Mouse (Mus musculus) olfactory bulb, adult 2 months (tissue): ENCODE data around the gene Slc28a3. TPM values are rescaled to one million over a fixed set of nuclear protein-coding genes. Genes with fewer than 3 reads are reported as not detected.

Experiments
- H3K27ac ChIP-seq: fragments of 200-500 bp; 2 replicates; pipeline ENCODE4 v1.5.1; 2012; ENCODE audit warnings: low read depth, low read length; ENCODE audit not compliant: insufficient read depth
- H3K4me1 ChIP-seq: fragments of 200-500 bp; 2 replicates; pipeline ENCODE4 v1.6.1; 2012; ENCODE audit warnings: low read length; ENCODE audit not compliant: control insufficient read depth, insufficient read depth
- H3K4me3 ChIP-seq: fragments of 200-500 bp; 2 replicates; pipeline ENCODE4 v1.5.1; 2012; ENCODE audit warnings: mild to moderate bottlenecking, low read depth, low read length, moderate library complexity; ENCODE audit not compliant: insufficient read depth
- CTCF ChIP-seq: fragments of 200-500 bp; IDR thresholded peaks from 2 replicates; pipeline ENCODE4 v1.5.1; 2012; ENCODE audit warnings: low read depth, mild to moderate bottlenecking, low read length, moderate library complexity; ENCODE audit not compliant: insufficient read depth
- POLR2A ChIP-seq: fragments of 200-500 bp; IDR thresholded peaks from 2 replicates; pipeline ENCODE4 v1.6.1; 2012; ENCODE audit warnings: mild to moderate bottlenecking, low read depth, low read length, moderate library complexity; ENCODE audit not compliant: insufficient read depth
- WGBS: fragments of 180-500 bp; shearing (Covaris S2); methylation state at CpG from one replicate; pipeline ENCODE4 v1.1.7; 2018; 5-methylcytosine and 5-hydroxymethylcytosine counted together
- polyA plus RNA-seq: library from polyadenylated mRNA; stranded (reverse); fragments of >200 nt; gene quantifications from 2 replicates; pipeline ENCODE4 v1.2.4, GENCODE M21; 2012; ENCODE audit warnings: low replicate concordance; ENCODE audit not compliant: missing spikeins, insufficient read depth, insufficient read length

Gene Slc28a3
- polyA plus RNA-seq, 1 experiment, result not detected

DNA sequence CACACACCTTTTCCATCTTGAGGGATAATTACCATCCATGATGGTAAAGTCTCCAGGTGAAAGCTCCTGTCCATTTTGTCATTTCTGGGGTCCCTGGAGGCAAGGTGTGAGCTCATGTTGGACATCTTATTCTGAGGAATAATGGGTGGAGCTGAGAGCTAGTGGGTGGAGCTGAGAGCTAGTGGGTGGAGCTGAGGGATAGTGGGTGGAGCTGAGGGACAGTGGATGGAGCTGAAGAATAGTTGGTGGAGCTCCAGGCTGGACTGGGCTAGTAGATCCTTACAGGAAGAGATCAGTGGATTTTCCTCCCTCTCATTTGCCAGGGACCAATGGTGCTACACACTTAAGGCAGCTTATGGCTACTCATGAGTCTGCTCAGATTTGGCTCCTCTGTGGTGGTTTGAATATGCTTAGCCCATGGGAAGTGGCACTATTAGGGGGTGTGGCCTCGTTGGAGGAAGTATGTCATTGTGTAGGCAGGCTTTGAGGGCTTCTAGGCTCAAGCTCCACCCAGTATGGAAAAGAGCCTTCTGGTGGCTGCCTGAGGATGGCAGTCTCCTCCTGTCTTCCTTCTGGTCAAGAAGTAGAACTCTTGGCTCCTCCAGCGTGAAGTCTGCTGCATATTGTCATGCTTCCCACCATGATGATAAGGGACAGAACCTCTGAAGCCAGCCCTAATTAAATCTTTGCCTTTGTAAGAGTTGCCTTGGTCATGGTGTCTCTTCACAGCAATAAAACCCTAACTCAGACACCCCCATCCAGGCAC lies 74.0 kb downstream of the Slc28a3 start:
- TF ChIP-seq POLR2A (no peak), CTCF (no peak)
- 79% methylated on average over 2 of the region's 2 CpGs for WGBS
- H3K4me1 ChIP-seq, result peaks cover 7% of the 10 kb centered on the region
- H3K27ac ChIP-seq, result no peak overlapping the region
- H3K4me3 ChIP-seq, result no peak overlapping the region

DNA sequence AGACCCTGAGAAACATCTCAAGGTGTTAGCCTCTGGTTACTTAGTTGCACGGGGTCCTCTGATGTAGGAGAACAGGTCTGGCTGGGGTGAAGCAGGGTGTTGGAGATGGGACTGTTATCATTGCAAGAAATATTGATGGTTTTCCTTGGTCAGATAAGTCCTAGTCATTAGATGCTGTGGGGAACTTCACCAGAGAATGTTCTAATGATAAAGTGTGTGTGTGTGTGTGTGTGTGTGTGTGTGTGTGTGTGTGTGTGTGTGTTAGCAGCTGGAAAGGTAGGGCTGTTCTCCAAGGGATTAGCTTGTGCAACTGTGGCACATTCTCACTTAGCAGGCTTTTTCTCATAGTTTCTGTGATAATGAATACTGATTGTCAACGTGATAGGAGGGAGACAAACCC lies 75.4 kb downstream of the Slc28a3 start:
- H3K27ac ChIP-seq, result no peak overlapping the region
- no peak overlapping the region for H3K4me3 ChIP-seq
- peaks cover 7% of the 10 kb centered on the region for H3K4me1 ChIP-seq
- TF ChIP-seq CTCF (no peak), POLR2A (no peak)
- 75% methylated on average over 2 of the region's 2 CpGs for WGBS

DNA sequence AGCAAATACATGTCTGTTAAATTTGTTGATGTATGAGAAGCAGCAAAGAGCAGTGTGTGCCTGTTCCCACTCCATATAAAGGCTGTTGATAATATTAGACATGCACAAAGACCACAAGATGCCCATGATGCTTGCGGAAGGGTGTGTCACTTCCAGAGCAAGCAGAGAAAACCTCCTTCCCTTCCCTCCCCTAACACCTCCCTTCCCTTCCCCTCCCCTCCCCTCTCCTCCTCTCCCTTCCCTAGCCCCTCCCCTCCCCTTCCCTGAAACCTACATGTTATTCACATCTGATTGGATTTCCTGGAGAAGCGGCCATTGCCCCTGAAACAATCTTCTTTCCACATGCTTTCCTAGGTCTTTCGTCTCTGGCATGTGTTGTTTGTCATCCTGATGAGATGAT lies 75.8 kb downstream of the Slc28a3 start:
- no peak for TF ChIP-seq CTCF
- no peak for TF ChIP-seq POLR2A
- WGBS, result 81% methylated on average over 3 of the region's 3 CpGs
- no peak overlapping the region for H3K4me3 ChIP-seq
- no peak overlapping the region for H3K27ac ChIP-seq
- peaks cover 7% of the 10 kb centered on the region for H3K4me1 ChIP-seq

DNA sequence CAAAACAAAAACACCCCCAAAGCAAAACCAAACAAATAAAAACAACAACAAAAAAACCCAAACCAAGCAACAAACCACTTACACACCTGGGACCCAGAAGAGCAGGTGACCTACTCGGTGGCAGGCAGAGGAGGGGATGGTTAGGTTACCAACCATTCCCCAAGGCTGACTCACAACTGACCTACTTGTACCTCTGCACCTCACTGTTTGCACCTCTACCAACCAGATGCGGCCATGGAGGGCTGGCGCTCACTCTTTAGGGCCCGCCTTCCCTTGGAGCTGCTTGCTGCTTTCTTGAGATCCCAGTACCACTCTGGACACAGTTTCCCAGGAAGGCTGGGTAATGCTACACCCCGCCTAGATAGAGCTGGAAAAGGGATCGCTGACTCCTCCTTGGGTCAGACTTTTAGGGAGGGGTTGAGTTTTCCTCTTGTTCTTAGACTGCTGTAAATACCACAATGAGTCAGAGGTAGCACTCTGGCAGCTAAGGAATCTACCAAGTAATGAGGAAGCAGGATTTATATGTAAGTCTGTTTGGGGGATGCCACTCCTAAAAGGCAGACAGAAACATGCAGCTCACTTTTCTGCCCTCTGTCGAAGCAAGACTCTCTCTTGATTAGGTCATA lies 76.3 kb downstream of the Slc28a3 start:
- WGBS, result 65% methylated on average over 7 of the region's 7 CpGs
- Histone ChIP-seq H3K4me3 (no peak overlapping the region), H3K27ac (no peak overlapping the region), H3K4me1 (peaks cover 7% of the 10 kb centered on the region)
- no peak for TF ChIP-seq POLR2A

DNA sequence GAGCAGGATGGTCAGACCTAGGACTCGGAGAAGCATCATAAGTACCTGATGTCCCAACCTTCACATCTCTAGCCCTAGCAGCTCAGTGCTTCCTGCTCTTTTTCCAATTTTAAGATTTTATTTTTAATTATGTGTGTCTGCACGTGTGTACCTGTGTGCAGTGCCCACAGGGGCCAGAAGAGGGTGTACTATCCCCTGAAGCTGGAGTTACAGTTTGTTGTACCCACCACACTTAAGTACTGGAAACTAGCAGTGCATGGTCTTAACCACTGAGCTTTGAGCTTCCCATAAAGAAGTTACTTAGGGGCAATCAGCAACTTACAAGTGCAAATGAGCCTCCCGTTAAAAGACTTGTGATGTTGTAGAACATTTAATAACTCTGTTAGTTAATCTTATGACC lies 86.1 kb downstream of the Slc28a3 start:
- 89% methylated on average over 3 of the region's 3 CpGs for WGBS
- Histone ChIP-seq H3K4me3 (no peak overlapping the region), H3K27ac (no peak overlapping the region), H3K4me1 (peaks cover 9% of the 10 kb centered on the region; the same call in 1 of the 2 replicates)
- TF ChIP-seq POLR2A, result no peak
- TF ChIP-seq CTCF, result no peak

DNA sequence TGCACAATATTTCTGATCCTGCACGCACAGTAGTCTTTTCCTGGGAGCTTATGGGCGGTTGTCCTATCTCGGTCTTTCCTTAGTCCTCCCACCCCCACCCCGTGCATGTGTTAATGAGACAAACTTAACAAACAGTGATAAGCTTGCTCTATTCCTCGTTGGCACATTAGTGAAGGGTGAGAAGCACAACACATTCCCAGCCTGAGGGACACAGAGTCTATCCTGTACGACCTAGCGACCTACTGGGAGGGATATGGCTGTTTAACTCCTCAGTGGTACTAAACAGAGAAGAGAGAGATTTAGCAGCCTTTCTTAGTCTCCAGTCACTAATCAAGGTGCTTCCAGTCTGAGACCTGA lies 86.9 kb downstream of the Slc28a3 start:
- 78% methylated on average over 7 of the region's 7 CpGs for WGBS
- TF ChIP-seq CTCF (no peak), POLR2A (no peak)
- H3K4me3 ChIP-seq, result no peak overlapping the region
- H3K27ac ChIP-seq, result no peak overlapping the region
- H3K4me1 ChIP-seq, result peaks cover 9% of the 10 kb centered on the region; the same call in 1 of the 2 replicates

DNA sequence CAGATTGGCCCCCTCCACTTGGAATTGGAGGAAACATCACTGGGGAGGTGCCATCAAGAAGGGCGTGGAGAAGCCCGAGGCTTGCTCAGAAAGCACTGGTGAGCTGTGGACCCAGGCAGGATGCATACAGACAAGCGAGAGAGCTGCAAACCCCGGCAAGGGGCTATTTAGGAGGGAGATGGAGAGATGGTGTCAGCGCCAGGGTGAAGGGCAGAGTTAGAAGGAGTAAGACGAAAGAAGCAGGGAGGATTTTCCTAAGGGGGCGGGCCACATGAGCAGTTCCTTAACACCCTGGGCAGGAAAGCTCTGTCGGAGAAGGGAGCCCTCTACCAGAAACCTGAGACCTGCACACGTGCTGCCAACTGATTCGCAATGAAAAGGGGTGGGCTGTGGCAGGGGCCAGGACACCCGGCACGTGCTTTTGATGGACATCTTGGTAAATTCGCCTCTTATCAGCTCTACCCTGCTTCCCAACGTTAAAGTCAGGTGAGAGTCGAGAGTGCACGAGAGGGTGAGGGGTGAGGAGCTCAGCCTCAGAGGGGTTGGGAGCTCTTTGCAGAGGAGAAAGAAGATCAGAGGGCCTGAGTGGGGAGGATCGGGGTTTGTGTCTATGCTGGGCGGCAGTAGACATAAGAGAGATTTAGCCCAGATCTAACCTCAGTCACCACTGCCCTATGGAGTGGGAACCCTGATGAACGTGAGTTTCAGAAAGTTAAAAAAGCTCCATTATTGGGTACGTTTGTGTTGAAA lies 87.5 kb downstream of the Slc28a3 start:
- H3K4me1 ChIP-seq, result peaks cover 9% of the 10 kb centered on the region; the same call in 1 of the 2 replicates
- no peak overlapping the region for H3K27ac ChIP-seq
- H3K4me3 ChIP-seq, result no peak overlapping the region
- 37% methylated on average over 20 of the region's 20 CpGs for WGBS
- TF ChIP-seq CTCF (no peak), POLR2A (no peak)

DNA sequence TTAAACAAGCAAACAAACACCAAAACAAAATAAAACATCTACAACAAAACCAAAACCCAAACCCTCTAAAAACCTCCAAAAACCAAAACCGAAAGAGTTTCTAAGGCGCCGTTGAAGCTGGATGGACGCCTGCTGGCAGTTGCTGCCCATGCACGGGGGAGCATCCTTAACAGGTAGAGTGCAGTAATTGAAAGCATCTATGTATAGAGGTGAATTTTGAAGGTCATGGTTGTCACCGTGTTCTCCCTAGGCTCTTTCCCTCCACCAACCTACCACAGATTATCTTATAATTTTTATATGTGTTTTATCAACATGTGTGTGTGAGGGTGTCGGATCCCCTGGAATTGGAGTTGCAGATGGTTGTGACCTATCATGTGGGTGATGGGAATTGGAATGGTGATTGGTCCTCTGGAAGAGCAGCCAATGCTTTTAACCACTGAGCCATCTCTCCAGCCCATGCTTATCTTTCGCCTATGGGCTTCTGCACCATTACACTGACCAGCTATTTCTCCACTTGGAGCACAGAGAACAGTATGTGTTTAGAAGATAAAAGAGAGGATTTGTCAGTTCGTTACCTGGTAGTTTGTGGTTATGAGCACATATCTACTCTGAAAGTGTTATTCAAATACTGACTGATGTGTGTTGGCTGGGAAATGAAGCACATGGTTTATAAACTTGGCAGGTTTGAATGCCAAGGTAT lies 89.2 kb downstream of the Slc28a3 start:
- Histone ChIP-seq H3K4me1 (peaks cover 9% of the 10 kb centered on the region; the same call in 1 of the 2 replicates), H3K4me3 (no peak overlapping the region), H3K27ac (no peak overlapping the region)
- TF ChIP-seq POLR2A (no peak), CTCF (no peak)
- WGBS, result 91% methylated on average over 9 of the region's 9 CpGs
